Mouse (Mus musculus) gastrocnemius, adult 18-20 months (tissue): Measurements from ENCODE around the gene Olfr159. TPM values are rescaled to one million over a fixed set of nuclear protein-coding genes. Genes with fewer than 3 reads are reported as not detected.

Experiments
- DNase-seq: peaks from one replicate; pipeline ENCODE4 v3.0.0; 2021; ENCODE audit warnings: low spot score
- total RNA-seq, 2 experiments: library from RNA; stranded (reverse); gene quantifications; 2 replicates each; pipeline ENCODE4 v1.2.3; 2021

The Olfr159 gene
- total RNA-seq, 2 experiments from 2014 or later, result not detected

- DNase-seq, result peak; percentile 64
Observed at GRCm38 (mm10) chr4:43729794-43730550, 40.8 kb downstream of the Olfr159 start, which contains the start of gene Spaar. Gene Spaar, plus strand, starts transcription at chr4:43730034.

- no peak for DNase-seq
Observed at GRCm38 (mm10) chr4:43729126-43729525, 41.7 kb downstream of the Olfr159 start.

GRCm38 (mm10) chr4:43728576-43728954 lies 42.2 kb downstream of the Olfr159 start:
- DNase-seq, result peak; percentile 85

GRCm38 (mm10) chr4:43727718-43728575 lies 42.9 kb downstream of the Olfr159 start:
- no peak for DNase-seq

GRCm38 (mm10) chr4:43726995-43727394 lies 43.8 kb downstream of the Olfr159 start, which contains the start of gene Hrct1:
Gene Hrct1, plus strand, starts transcription at chr4:43727188.
- peak; percentile 91 for DNase-seq

GRCm38 (mm10) chr4:43726228-43726993 lies 44.4 kb downstream of the Olfr159 start:
- no peak for DNase-seq

- DNase-seq, result peak; percentile 68
Observed at GRCm38 (mm10) chr4:43724764-43725163, 46.0 kb downstream of the Olfr159 start.

- no peak for DNase-seq
Observed at GRCm38 (mm10) chr4:43722191-43722590, 48.6 kb downstream of the Olfr159 start.

GRCm38 (mm10) chr4:43720491-43721228 lies 50.1 kb downstream of the Olfr159 start:
- DNase-seq, result no peak

Other genes with a start within 250 kb of the Olfr159 start
- 1,000 to 10,000 TPM; 6,886 to 8,782 TPM for gene Tpm2, start 247.2 kb downstream of the Olfr159 start, total RNA-seq
- 10 to 100 TPM; 29.9 to 41.5 TPM for gene Creb3, start 208.7 kb downstream of the Olfr159 start, total RNA-seq
- 10 to 100 TPM; 50.6 to 64.8 TPM for gene Tln1, start 208.3 kb downstream of the Olfr159 start, total RNA-seq
- 10 to 100 TPM; 19.9 to 20.7 TPM for gene Rgp1, start 192.3 kb downstream of the Olfr159 start, total RNA-seq
- gene Gba2, start 192.1 kb downstream of the Olfr159 start, total RNA-seq, result 1 to 10 TPM; 4.3 to 4.6 TPM
- gene Msmp, start 186.5 kb downstream of the Olfr159 start, total RNA-seq, result under 1 TPM in 1 of 2 experiments, not detected in 1; 0.55 TPM
- 10 to 100 TPM; 35.2 to 38.7 TPM for gene Npr2, start 139.1 kb downstream of the Olfr159 start, total RNA-seq
- not detected for gene Spag8, start 117.4 kb downstream of the Olfr159 start, total RNA-seq
- 10 to 100 TPM; 37.4 to 44.9 TPM for gene Hint2, start 114.5 kb downstream of the Olfr159 start, total RNA-seq
- gene Tmem8b, start 102.0 kb downstream of the Olfr159 start, total RNA-seq, result 10 to 100 TPM; 10.9 to 12.7 TPM
- gene Fam221b, start 101.9 kb downstream of the Olfr159 start, total RNA-seq, result under 1 TPM; 0.09 to 0.16 TPM
- gene Olfr70, start 70.2 kb downstream of the Olfr159 start, total RNA-seq, result not detected
- gene Olfr71, start 60.8 kb downstream of the Olfr159 start, total RNA-seq, result not detected
- gene Hrct1, start 43.8 kb downstream of the Olfr159 start, total RNA-seq, result 1 to 10 TPM; 1.7 to 2.5 TPM
- gene Spaar, start 41.0 kb downstream of the Olfr159 start, total RNA-seq, result 1 to 10 TPM; 1.1 to 1.3 TPM
- gene Olfr156, start 52.9 kb upstream of the Olfr159 start, total RNA-seq, result not detected
- gene Olfr157, start 69.2 kb upstream of the Olfr159 start, total RNA-seq, result not detected
- not detected for gene Olfr155, start 80.6 kb upstream of the Olfr159 start, total RNA-seq
- 1 to 10 TPM; 2.0 to 2.3 TPM for gene Reck, start 104.5 kb upstream of the Olfr159 start, total RNA-seq
- gene Glipr2, start 186.4 kb upstream of the Olfr159 start, total RNA-seq, result 1 to 10 TPM; 1.8 to 2.5 TPM
- not detected for gene Ccin, start 212.5 kb upstream of the Olfr159 start, total RNA-seq
- gene Clta, start 233.4 kb upstream of the Olfr159 start, total RNA-seq, result 10 to 100 TPM; 48.4 to 58.3 TPM